ENCODE assay signal across 20 mouse cellular contexts in genomic region chr19:57764576-57765371, GRCm38 (mm10).
"Had no signal": no experiment of that assay in that cellular context is flagged by ENCODE, and none has a peak within 500 bp of the region (broad histone marks: within the 10 kb centered on the region; RNA-seq: fewer than 3 reads in every experiment).

No protein-coding gene starts in this region.

- DNase-seq: lung, adult 18-20 months; lung, embryonic 14.5 days; lung, postnatal 14 days; lung, postnatal 36 days; midbrain, embryonic 14.5 days; retina, postnatal 1 day; right cerebral cortex, adult 18-20 months; right cerebral cortex, postnatal 14 days; spleen, adult 18-20 months; thymus, adult 18-20 months; thymus, postnatal 14 days; thymus, postnatal 4 days had no signal

- H3K27ac ChIP-seq: liver, embryonic 14.5 days; macrophage; midbrain, embryonic 10.5 days; midbrain, embryonic 12.5 days; neural tube, embryonic 13.5 days; neural tube, embryonic 15.5 days had no signal

- H3K9me3 ChIP-seq: midbrain, embryonic 10.5 days; midbrain, embryonic 12.5 days; neural tube, embryonic 13.5 days; neural tube, embryonic 15.5 days had no signal

- H3K4me2 ChIP-seq: lung, embryonic 14.5 days; midbrain, embryonic 12.5 days; neural tube, embryonic 13.5 days; neural tube, embryonic 15.5 days had no signal

- ATAC-seq: midbrain, embryonic 16.5 days had no signal

- H3K4me1 ChIP-seq: midbrain, embryonic 10.5 days; midbrain, embryonic 12.5 days; neural tube, embryonic 13.5 days; neural tube, embryonic 15.5 days had no signal

- H3K9ac ChIP-seq: liver, embryonic 14.5 days; lung, embryonic 14.5 days; midbrain, embryonic 12.5 days; neural tube, embryonic 13.5 days; neural tube, embryonic 15.5 days had no signal

- H3K27me3 ChIP-seq: midbrain, embryonic 12.5 days; neural tube, embryonic 13.5 days; neural tube, embryonic 15.5 days had no signal

- H3K4me3 ChIP-seq: midbrain, embryonic 10.5 days; midbrain, embryonic 12.5 days; myocyte; neural tube, embryonic 13.5 days; neural tube, embryonic 15.5 days had no signal

- H3K36me3 ChIP-seq: neural tube, embryonic 15.5 days had no signal
